8 mouse cellular contexts compared by ENCODE assay signal in the genomic region with DNA sequence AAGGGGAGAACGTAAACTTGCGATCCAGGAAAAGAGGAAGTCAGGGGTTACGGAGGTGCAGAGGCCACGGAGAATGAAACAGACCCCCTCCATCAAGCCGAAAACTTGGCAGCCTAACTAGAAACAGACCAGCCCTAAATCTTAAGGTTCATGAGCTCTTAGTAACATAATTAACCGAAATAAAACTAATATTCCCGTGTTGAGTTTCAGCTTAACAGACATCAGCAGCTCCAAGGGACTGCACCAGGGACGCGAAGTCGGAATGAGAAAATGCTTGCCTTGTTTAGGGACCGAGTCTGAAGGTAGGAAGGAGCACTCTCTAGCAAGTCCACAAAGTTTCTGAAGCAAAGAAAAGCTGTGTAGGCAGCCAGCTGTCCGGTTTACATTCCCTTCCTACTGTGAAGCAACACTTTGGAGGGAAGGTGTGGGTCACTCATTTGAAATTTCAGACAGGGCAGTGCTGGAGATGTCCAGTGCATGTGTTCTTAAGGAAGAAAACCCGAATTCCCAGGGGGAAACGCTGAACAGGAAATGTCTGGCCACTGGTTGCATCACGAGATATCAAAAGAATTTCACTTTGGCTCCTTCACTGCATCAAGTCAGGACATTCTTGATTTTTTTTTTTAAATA.
DNase-seq lines count a peak whose midpoint lies in the region; ATAC-seq lines count a peak whose summit lies in the region.

No protein-coding gene starts in this region.

- no peaks in the 10 kb centered on the region for H3K36me3 ChIP-seq in kidney, embryonic 16.5 days (ENCODE audit: insufficient read depth, low read length)
- no peaks in the 10 kb centered on the region for H3K36me3 ChIP-seq in midbrain, embryonic 15.5 days (replicated peaks)

- H3K27ac ChIP-seq in kidney, embryonic 16.5 days (ENCODE audit: low read length), result peak overlapping the region; percentile 61
- no peak overlapping the region for H3K27ac ChIP-seq in midbrain, embryonic 15.5 days

- H3K4me3 ChIP-seq in kidney, embryonic 16.5 days (ENCODE audit: low read length), result peak overlapping the region; percentile 5
- no peak overlapping the region for H3K4me3 ChIP-seq in midbrain, embryonic 15.5 days

- peak overlapping the region; percentile 10; the same call in 1 of the 2 replicates for H3K9ac ChIP-seq in kidney, embryonic 16.5 days (replicated peaks; ENCODE audit: low read length)
- H3K9ac ChIP-seq in midbrain, embryonic 15.5 days, result no peak overlapping the region

- no peaks in the 10 kb centered on the region for H3K9me3 ChIP-seq in kidney, embryonic 16.5 days (ENCODE audit: low read length)
- no peaks in the 10 kb centered on the region for H3K9me3 ChIP-seq in midbrain, embryonic 15.5 days

- H3K4me2 ChIP-seq in kidney, embryonic 16.5 days (replicated peaks; ENCODE audit: low read depth, low read length), result peak overlapping the region; percentile 37
- H3K4me2 ChIP-seq in midbrain, embryonic 15.5 days, result no peak overlapping the region

- WGBS in kidney, embryonic 16.5 days, result 4% methylated on average over 15 of the region's 15 CpGs
- WGBS in midbrain, embryonic 15.5 days, result 62% methylated on average over 15 of the region's 15 CpGs

- DNase-seq in adrenal gland, postnatal 10 days, result peak; percentile 26
- DNase-seq in adrenal gland, adult 8-10 months, result no peak
- peak; percentile 85 for DNase-seq in heart, adult 8-10 months (ENCODE audit: low spot score)
- DNase-seq in lung, postnatal 36 days, result peak; percentile 74
- no peak for DNase-seq in layer of hippocampus, postnatal 10 days (ENCODE audit: low spot score in 2 of 2)
- no peak for DNase-seq in spleen, postnatal 4 days (ENCODE audit: low spot score in 2 of 2)

- peaks cover 21% of the 10 kb centered on the region for H3K4me1 ChIP-seq in kidney, embryonic 16.5 days (ENCODE audit: insufficient read depth, low read length)
- H3K4me1 ChIP-seq in midbrain, embryonic 15.5 days, result no peaks in the 10 kb centered on the region

- ATAC-seq in kidney, embryonic 16.5 days (ENCODE audit: low FRiP score, low TSS enrichment), result peak; percentile 78
- no peak for ATAC-seq in midbrain, embryonic 15.5 days (replicated peaks)

- no peaks in the 10 kb centered on the region for H3K27me3 ChIP-seq in kidney, embryonic 16.5 days (ENCODE audit: insufficient read depth, low read length)
- H3K27me3 ChIP-seq in midbrain, embryonic 15.5 days (replicated peaks), result no peaks in the 10 kb centered on the region

Comparison
In these comparisons a context has a peak if more than half of its experiments do, and no peak if none do; other contexts are left out.
1. DNase-seq: peak in adrenal gland, postnatal 10 days (single experiment), heart, adult 8-10 months (single experiment) and lung, postnatal 36 days (single experiment); none in adrenal gland, adult 8-10 months (single experiment), layer of hippocampus, postnatal 10 days (0 of 2) and spleen, postnatal 4 days (0 of 2).